In genomic region chr10:24478535-24478934, GRCm38 (mm10) we compare ENCODE assay signal across 16 mouse cellular contexts.
A peak's percentile ranks its signal among the peaks of the same experiment; 100 is the strongest.
DNase-seq lines count a peak whose midpoint lies in the region; ATAC-seq lines count a peak whose summit lies in the region.
"Had no signal": no experiment of that assay in that cellular context is flagged by ENCODE, and none has a peak within 500 bp of the region (broad histone marks: within the 10 kb centered on the region; RNA-seq: fewer than 3 reads in every experiment).

No protein-coding gene starts in this region.

- peak overlapping the region; percentile 95 for H3K27ac ChIP-seq in heart, embryonic 11.5 days (ENCODE audit: low read depth, low read length)
- peak overlapping the region; percentile 49; the same call in 1 of the 2 replicates for H3K27ac ChIP-seq in intestine, embryonic 15.5 days
- no peak overlapping the region for H3K27ac ChIP-seq in hindbrain, embryonic 16.5 days (ENCODE audit: low read depth, low read length)
- H3K27ac ChIP-seq: forebrain, embryonic 13.5 days; hindbrain, embryonic 14.5 days; kidney, postnatal 0 days; macrophage; midbrain, embryonic 10.5 days; stomach, embryonic 15.5 days had no signal

- peaks cover 7% of the 10 kb centered on the region for H3K4me1 ChIP-seq in heart, embryonic 11.5 days (ENCODE audit: control insufficient read depth, insufficient read depth, low read length)
- H3K4me1 ChIP-seq in intestine, embryonic 15.5 days (replicated peaks): 0 out of 2 replicates have a peak, but pooled peaks cover 2% of the 10 kb centered on the region
- no peaks in the 10 kb centered on the region for H3K4me1 ChIP-seq in hindbrain, embryonic 16.5 days (ENCODE audit: control insufficient read depth, insufficient read depth, low read depth, low read length)
- H3K4me1 ChIP-seq: forebrain, embryonic 13.5 days; midbrain, embryonic 10.5 days had no signal

- no peak overlapping the region for H3K4me3 ChIP-seq in heart, embryonic 11.5 days (ENCODE audit: low read depth, low read length)
- H3K4me3 ChIP-seq in intestine, embryonic 15.5 days (replicated peaks): no peak overlapping the region
- no peak overlapping the region for H3K4me3 ChIP-seq in hindbrain, embryonic 16.5 days (ENCODE audit: low read length)
- H3K4me3 ChIP-seq: erythroblast, embryonic 14.5 days; forebrain, embryonic 13.5 days; midbrain, embryonic 10.5 days; stomach, embryonic 15.5 days had no signal

- WGBS in heart, embryonic 11.5 days (ENCODE audit: insufficient replicate concordance): 92% methylated on average over 2 of the region's 2 CpGs
- 88% methylated on average over 2 of the region's 2 CpGs for WGBS in intestine, embryonic 15.5 days
- WGBS in hindbrain, embryonic 16.5 days: 98% methylated on average over 2 of the region's 2 CpGs

- H3K9ac ChIP-seq in heart, embryonic 11.5 days (ENCODE audit: low read depth, low read length): 0 out of 2 replicates have a peak overlapping the region, but pooled peaks have one; percentile 2
- H3K9ac ChIP-seq in intestine, embryonic 15.5 days: no peak overlapping the region
- no peak overlapping the region for H3K9ac ChIP-seq in hindbrain, embryonic 16.5 days (ENCODE audit: low read depth, low read length)
- H3K9ac ChIP-seq: forebrain, embryonic 13.5 days; hindbrain, embryonic 14.5 days; stomach, embryonic 15.5 days had no signal

- ATAC-seq in heart, embryonic 11.5 days (replicated peaks; ENCODE audit: insufficient number of reproducible peaks, low FRiP score, low TSS enrichment): no peak
- peak; percentile 63; the same call in 1 of the 2 replicates for ATAC-seq in intestine, embryonic 15.5 days
- ATAC-seq in hindbrain, embryonic 16.5 days: no peak
- ATAC-seq: forebrain, embryonic 13.5 days had no signal

- H3K27me3 ChIP-seq in heart, embryonic 11.5 days (ENCODE audit: control insufficient read depth, insufficient read depth, low read length): no peaks in the 10 kb centered on the region
- H3K27me3 ChIP-seq in intestine, embryonic 15.5 days (replicated peaks): no peaks in the 10 kb centered on the region
- no peaks in the 10 kb centered on the region for H3K27me3 ChIP-seq in hindbrain, embryonic 16.5 days (replicated peaks; ENCODE audit: control insufficient read depth, insufficient read depth, low read length)
- H3K27me3 ChIP-seq: forebrain, embryonic 13.5 days; stomach, embryonic 15.5 days had no signal

- no peaks in the 10 kb centered on the region for H3K9me3 ChIP-seq in heart, embryonic 11.5 days (replicated peaks; ENCODE audit: control insufficient read depth, low read length)
- no peaks in the 10 kb centered on the region for H3K9me3 ChIP-seq in intestine, embryonic 15.5 days
- H3K9me3 ChIP-seq in hindbrain, embryonic 16.5 days (ENCODE audit: control insufficient read depth, low read length): no peaks in the 10 kb centered on the region
- H3K9me3 ChIP-seq: forebrain, embryonic 13.5 days; midbrain, embryonic 10.5 days; stomach, embryonic 15.5 days had no signal

- H3K36me3 ChIP-seq in heart, embryonic 11.5 days (ENCODE audit: control insufficient read depth, insufficient read depth, low read length): no peaks in the 10 kb centered on the region
- H3K36me3 ChIP-seq in intestine, embryonic 15.5 days: no peaks in the 10 kb centered on the region
- no peaks in the 10 kb centered on the region for H3K36me3 ChIP-seq in hindbrain, embryonic 16.5 days (ENCODE audit: control insufficient read depth, insufficient read depth, low read length)
- H3K36me3 ChIP-seq: midbrain, embryonic 10.5 days; stomach, embryonic 15.5 days had no signal

- H3K4me2 ChIP-seq in heart, embryonic 11.5 days: no peak overlapping the region
- H3K4me2 ChIP-seq in intestine, embryonic 15.5 days (replicated peaks): no peak overlapping the region; the same call in 1 of the 2 replicates
- H3K4me2 ChIP-seq in hindbrain, embryonic 16.5 days (ENCODE audit: low read length): no peak overlapping the region
- H3K4me2 ChIP-seq: forebrain, embryonic 13.5 days; hindbrain, embryonic 14.5 days; stomach, embryonic 15.5 days had no signal

- DNase-seq in heart, adult 8-10 months (ENCODE audit: low spot score): no peak
- peak; percentile 13 for DNase-seq in lung, postnatal 25 days (ENCODE audit: low spot score)
- no peak for DNase-seq in lung, postnatal 10 days
- no peak for DNase-seq in ovary, adult 18-20 months (ENCODE audit: low spot score)
- DNase-seq: cerebellum, adult 8-10 months; kidney, adult 18-20 months had no signal
